Mouse (Mus musculus) C2C12 (cell line): ENCODE data around the gene Myh6. TPM values are rescaled to one million over a fixed set of nuclear protein-coding genes. Genes with fewer than 3 reads are reported as not detected.

Experiments
- H3K27me3 ChIP-seq: one replicate; pipeline ENCODE4 v1.6.1; 2011; ENCODE audit not compliant: control insufficient read depth, insufficient read depth, insufficient read length
- H3K36me3 ChIP-seq: one replicate; pipeline ENCODE4 v1.6.1; 2011; ENCODE audit not compliant: control insufficient read depth, insufficient read depth
- H3K4me3 ChIP-seq: one replicate; pipeline ENCODE4 v1.5.1; 2011; ENCODE audit warnings: mild to moderate bottlenecking, control low read depth; ENCODE audit not compliant: poor library complexity, insufficient read depth, severe bottlenecking
- H3K79me2 ChIP-seq: one replicate; pipeline ENCODE4 v1.6.1; 2011; ENCODE audit not compliant: control insufficient read depth, insufficient read depth
- H3K79me3 ChIP-seq: one replicate; pipeline ENCODE4 v1.6.1; 2011; ENCODE audit warnings: low read depth, control low read depth
- H3ac ChIP-seq: one replicate; pipeline ENCODE3; 2011; ENCODE audit warnings: low read depth; ENCODE audit not compliant: control insufficient read depth, insufficient read length
- CEBPB ChIP-seq: IDR thresholded peaks from one replicate; pipeline ENCODE4 v1.6.1; 2011; ENCODE audit warnings: low read depth, mild to moderate bottlenecking, control low read depth, moderate library complexity
- CTCF ChIP-seq: IDR thresholded peaks from one replicate; pipeline ENCODE4 v1.5.1; 2011; ENCODE audit not compliant: control insufficient read depth, insufficient read depth, insufficient read length
- FOSL1 ChIP-seq: IDR thresholded peaks from one replicate; pipeline ENCODE4 v1.8.0; 2011; ENCODE audit warnings: mild to moderate bottlenecking, low read length; ENCODE audit not compliant: poor library complexity, insufficient read depth, severe bottlenecking
- MAX ChIP-seq: IDR thresholded peaks from one replicate; pipeline ENCODE4 v1.6.1; 2011; ENCODE audit warnings: mild to moderate bottlenecking, control low read depth
- MYOD1 ChIP-seq: IDR thresholded peaks from one replicate; pipeline ENCODE4 v1.6.1; 2011; ENCODE audit warnings: low read depth; ENCODE audit not compliant: control insufficient read depth, insufficient read length
- MYOG ChIP-seq: IDR thresholded peaks from one replicate; pipeline ENCODE4 v1.6.1; 2011; ENCODE audit not compliant: control insufficient read depth, insufficient read length; ENCODE audit errors: extremely low read depth
- USF1 ChIP-seq: IDR thresholded peaks from one replicate; pipeline ENCODE4 v1.6.1; 2011; ENCODE audit warnings: low read depth, mild to moderate bottlenecking, control low read depth, moderate library complexity
- polyA plus RNA-seq: library from polyadenylated mRNA; unstranded; fragments of >200 nt; fragmentation: generic; extraction: Trizol; gene quantifications from one replicate; pipeline ENCODE4 v1.2.1, GENCODE M21; 2012; ENCODE audit warnings: missing spikeins

The Myh6 gene
- polyA plus RNA-seq, 1 experiment: 0.02 TPM

DNA sequence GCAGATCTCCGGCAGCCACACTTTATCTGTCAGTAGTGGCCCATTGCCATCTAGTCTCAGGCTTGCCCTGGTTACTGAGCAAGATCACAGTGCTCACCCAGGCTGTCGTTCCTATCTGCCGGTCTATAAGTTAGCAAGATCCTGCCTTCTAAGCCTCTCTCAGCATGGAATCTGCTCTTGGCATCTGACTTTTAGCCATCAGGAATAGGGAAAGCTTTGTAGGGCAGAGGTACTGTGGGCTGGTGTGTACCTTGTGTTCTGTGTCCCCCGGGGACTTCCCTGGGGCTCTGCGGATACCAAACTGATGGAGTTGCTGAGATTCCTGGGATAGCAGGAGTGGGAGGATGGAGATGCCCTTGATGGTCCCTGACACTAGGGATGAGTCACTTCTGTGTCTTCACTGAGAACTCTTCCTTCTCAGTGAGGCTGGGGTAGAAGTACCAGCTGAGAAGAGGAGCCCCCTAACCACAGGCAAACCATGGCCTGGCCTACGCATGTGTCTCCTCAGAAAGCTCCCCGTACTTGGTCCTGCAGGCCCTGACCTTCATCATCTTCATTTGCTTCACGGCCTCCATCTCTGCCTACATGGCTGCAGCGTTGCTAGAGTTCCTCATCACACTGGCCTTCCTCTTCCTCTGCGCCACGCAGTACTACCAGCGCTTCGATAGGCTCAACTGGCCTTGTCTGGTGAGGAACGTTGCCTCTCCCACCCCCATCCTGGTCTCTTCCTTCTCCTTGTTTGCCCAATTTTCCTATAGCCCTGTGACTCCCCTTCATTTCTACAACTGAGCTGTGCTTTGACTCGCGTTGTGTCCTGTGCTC, 29.2 kb downstream of the Myh6 start:
- Histone ChIP-seq H3K79me2 (no peaks in the 10 kb centered on the region), H3K27me3 (peaks cover 21% of the 10 kb centered on the region), H3K36me3 (no peaks in the 10 kb centered on the region), H3ac (no peak overlapping the region), H3K4me3 (no peak overlapping the region), H3K79me3 (no peaks in the 10 kb centered on the region)
- no peak for TF ChIP-seq MAX
- TF ChIP-seq MYOG: no peak
- no peak for TF ChIP-seq FOSL1

GRCm38 (mm10) chr14:54936831-54937160, 29.9 kb downstream of the Myh6 start:
- TF ChIP-seq CEBPB (no peak), FOSL1 (no peak), USF1 (no peak), CTCF (no peak), MYOG (no peak), MYOD1 (no peak), MAX (no peak)

GRCm38 (mm10) chr14:54935904-54936830, 30.6 kb downstream of the Myh6 start, which contains the start of gene Cmtm5:
Cmtm5 (plus strand) TSS chr14:54936261.
- Histone ChIP-seq H3K27me3 (peaks cover 15% of the 10 kb centered on the region), H3K79me2 (no peaks in the 10 kb centered on the region), H3K4me3 (no peak within 1 kb of the TSS), H3K36me3 (no peaks in the 10 kb centered on the region), H3K79me3 (no peaks in the 10 kb centered on the region), H3ac (no peak within 1 kb of the TSS)
- TF ChIP-seq MYOD1: no peak
- TF ChIP-seq MYOG: no peak
- TF ChIP-seq CEBPB: no peak
- TF ChIP-seq MAX: no peak

More at GRCm38 (mm10) chr14:54936831-54937160, 29.9 kb downstream of the Myh6 start:
- no peak overlapping the region for H3ac ChIP-seq
- H3K79me3 ChIP-seq: no peaks in the 10 kb centered on the region
- no peaks in the 10 kb centered on the region for H3K36me3 ChIP-seq
- H3K79me2 ChIP-seq: no peaks in the 10 kb centered on the region
- H3K27me3 ChIP-seq: peaks cover 21% of the 10 kb centered on the region
- no peak overlapping the region for H3K4me3 ChIP-seq

DNA sequence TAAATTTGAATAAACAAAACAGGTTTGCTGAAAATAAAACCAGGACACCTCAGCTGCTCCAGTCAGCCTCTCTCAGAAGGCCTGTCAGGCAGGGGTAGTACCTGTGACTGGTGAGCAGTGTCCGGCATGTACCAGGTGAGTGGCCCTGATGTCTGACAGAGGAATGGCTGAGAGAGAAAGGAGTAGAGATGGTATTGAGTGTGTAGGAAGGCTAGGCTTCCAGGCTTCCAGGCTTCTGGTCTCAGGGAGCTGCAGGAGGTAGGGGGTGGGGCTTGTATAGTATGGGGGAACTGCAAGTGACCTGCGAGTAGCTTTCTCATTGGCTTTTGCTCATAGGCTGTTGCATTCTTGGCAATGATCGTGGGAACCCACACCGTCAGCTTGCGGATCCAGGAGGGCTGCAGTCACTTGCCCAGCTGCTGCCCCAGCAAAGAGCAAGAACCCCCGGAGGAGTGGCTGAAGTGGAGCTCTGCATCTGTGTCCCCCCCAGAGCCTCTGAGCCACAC, 34.0 kb downstream of the Myh6 start, which contains the start of gene Il25:
TSS of gene Il25 (plus strand) at position 51 of the 506 bp plus-strand sequence.
- H3K4me3 ChIP-seq: no peak within 1 kb of the TSS
- TF ChIP-seq CTCF (no peak), MYOG (no peak), CEBPB (no peak), USF1 (no peak), MYOD1 (no peak)
- H3K27me3 ChIP-seq: peaks cover 19% of the 10 kb centered on the region
- no peak within 1 kb of the TSS for H3ac ChIP-seq
- H3K36me3 ChIP-seq: no peaks in the 10 kb centered on the region
- H3K79me2 ChIP-seq: no peaks in the 10 kb centered on the region
- H3K79me3 ChIP-seq: no peaks in the 10 kb centered on the region

DNA sequence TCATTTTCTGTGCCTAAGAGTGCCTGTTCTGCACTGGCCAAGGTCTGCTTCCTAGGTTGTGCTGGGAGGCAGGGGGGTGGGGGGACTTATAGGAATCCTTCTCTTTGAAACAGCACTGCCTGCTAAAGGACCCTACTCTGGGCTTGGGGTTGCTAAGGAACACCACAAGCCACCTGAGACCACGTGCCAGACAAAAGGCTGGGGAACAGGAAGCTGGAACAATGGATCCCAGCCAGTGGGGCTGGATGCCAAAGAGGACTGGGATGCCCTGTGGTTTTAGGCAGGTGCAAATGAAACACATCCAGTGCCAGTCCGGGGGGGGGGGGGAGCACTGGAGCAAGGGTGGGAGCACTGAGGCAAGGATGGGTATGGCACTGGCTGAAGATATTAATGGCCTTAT, 36.3 kb downstream of the Myh6 start:
- Histone ChIP-seq H3K79me2 (no peaks in the 10 kb centered on the region), H3K4me3 (no peak overlapping the region), H3K36me3 (no peaks in the 10 kb centered on the region), H3K27me3 (peaks cover 37% of the 10 kb centered on the region), H3K79me3 (no peaks in the 10 kb centered on the region), H3ac (no peak overlapping the region)
- TF ChIP-seq CEBPB (no peak), MYOD1 (no peak), MYOG (no peak), CTCF (no peak), USF1 (no peak), MAX (no peak)
